Mouse (Mus musculus): ENCODE data around the gene Rnf183. TPM values are rescaled to one million over a fixed set of nuclear protein-coding genes. Genes with fewer than 3 reads are reported as not detected.

Gene Rnf183
- polyA plus RNA-seq, 1 experiment from 2014 or later = not detected

DNA sequence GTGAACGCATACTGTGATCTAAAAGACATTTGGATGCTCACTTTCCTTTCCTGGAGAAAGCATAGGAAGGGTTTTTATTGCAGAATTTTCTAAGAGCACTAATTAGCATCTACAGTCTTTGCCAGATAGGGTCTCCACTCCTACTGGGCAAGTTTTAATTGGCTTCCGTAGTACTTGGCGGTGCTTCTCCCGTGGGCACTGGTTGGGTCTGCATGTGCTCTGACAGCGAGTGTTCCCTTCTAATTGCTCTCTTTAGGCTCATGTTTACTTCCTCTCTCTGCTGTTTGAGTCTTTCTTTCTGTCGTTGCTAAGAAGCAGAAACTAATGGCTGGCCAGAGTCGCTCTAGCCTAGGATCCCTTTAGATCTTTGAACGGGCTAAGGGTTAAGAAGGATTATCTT is 16.6 kb downstream of the Rnf183 start:
- H3K27me3 ChIP-seq (replicated peaks; ENCODE audit: control insufficient read depth, insufficient read depth, low read length) = no peaks in the 10 kb centered on the region
- H3K9ac ChIP-seq (ENCODE audit: low read length) = no peak overlapping the region
- H3K4me1 ChIP-seq (ENCODE audit: control insufficient read depth, insufficient read depth, low read length) = no peaks in the 10 kb centered on the region
- H3K36me3 ChIP-seq (ENCODE audit: control insufficient read depth, insufficient read depth, low read length) = peaks cover 99% of the 10 kb centered on the region
- peak; percentile 65 for DNase-seq (ENCODE audit: low spot score)
- H3K4me2 ChIP-seq (ENCODE audit: low read length) = no peak overlapping the region
- no peak overlapping the region for H3K27ac ChIP-seq (ENCODE audit: low read depth, low read length)
- ATAC-seq = peak; percentile 54; the same call in 1 of the 2 replicates
- 42% methylated on average over 8 of the region's 8 CpGs for WGBS
- no peak overlapping the region for H3K4me3 ChIP-seq (ENCODE audit: low read depth, low read length)
- H3K9me3 ChIP-seq (replicated peaks; ENCODE audit: control insufficient read depth, low read length) = no peaks in the 10 kb centered on the region

- no peak overlapping the region for H3K27ac ChIP-seq (ENCODE audit: low read depth, low read length)
- H3K9me3 ChIP-seq (replicated peaks; ENCODE audit: control insufficient read depth, low read length) = no peaks in the 10 kb centered on the region
- H3K36me3 ChIP-seq (ENCODE audit: control insufficient read depth, insufficient read depth, low read length) = peaks cover 58% of the 10 kb centered on the region
- peaks cover 15% of the 10 kb centered on the region for H3K4me1 ChIP-seq (ENCODE audit: control insufficient read depth, insufficient read depth, low read length)
- no peak overlapping the region for H3K4me3 ChIP-seq (ENCODE audit: low read depth, low read length)
- WGBS = 94% methylated on average over 10 of the region's 10 CpGs
- H3K9ac ChIP-seq (ENCODE audit: low read length) = no peak overlapping the region
- H3K27me3 ChIP-seq (replicated peaks; ENCODE audit: control insufficient read depth, insufficient read depth, low read length) = no peaks in the 10 kb centered on the region
- no peak for DNase-seq (ENCODE audit: low spot score)
- no peak for ATAC-seq
- no peak overlapping the region for H3K4me2 ChIP-seq (ENCODE audit: low read length)
Observed at GRCm38 (mm10) chr4:62411606-62412005, 23.4 kb downstream of the Rnf183 start.

DNA sequence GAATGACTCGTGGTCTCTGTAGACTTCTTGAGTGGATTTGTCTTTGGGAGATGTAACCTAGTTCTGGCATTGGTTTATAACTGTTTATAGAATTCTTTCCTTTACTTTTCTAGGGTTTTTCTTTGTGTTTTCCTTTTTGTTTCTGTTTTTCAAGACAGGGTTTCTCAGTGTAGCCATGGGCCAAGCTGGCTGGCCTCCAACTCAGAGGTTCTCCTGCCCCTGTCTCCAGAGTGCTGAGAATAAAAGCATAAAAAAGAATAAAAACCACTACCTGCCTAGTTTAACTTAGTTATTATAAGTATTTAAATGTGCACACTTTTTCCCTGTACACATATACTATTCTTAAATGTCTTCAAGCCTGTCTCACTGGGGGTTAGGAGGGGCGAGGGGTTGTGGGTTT is 24.7 kb downstream of the Rnf183 start:
- Histone ChIP-seq H3K9me3 (replicated peaks; ENCODE audit: control insufficient read depth, low read length) (no peaks in the 10 kb centered on the region), H3K4me2 (ENCODE audit: low read length) (peak overlapping the region; percentile 74), H3K36me3 (ENCODE audit: control insufficient read depth, insufficient read depth, low read length) (peaks cover 45% of the 10 kb centered on the region), H3K27ac (ENCODE audit: low read depth, low read length) (no peak overlapping the region), H3K9ac (ENCODE audit: low read length) (no peak overlapping the region), H3K27me3 (replicated peaks; ENCODE audit: control insufficient read depth, insufficient read depth, low read length) (no peaks in the 10 kb centered on the region), H3K4me3 (ENCODE audit: low read depth, low read length) (peak overlapping the region; percentile 64; the same call in 1 of the 2 replicates), H3K4me1 (ENCODE audit: control insufficient read depth, insufficient read depth, low read length) (peaks cover 23% of the 10 kb centered on the region)
- 84% methylated on average over 2 of the region's 2 CpGs for whole genome bisulfite sequencing
- no peak for ATAC-seq
- no peak for DNase-seq (ENCODE audit: low spot score)

DNA sequence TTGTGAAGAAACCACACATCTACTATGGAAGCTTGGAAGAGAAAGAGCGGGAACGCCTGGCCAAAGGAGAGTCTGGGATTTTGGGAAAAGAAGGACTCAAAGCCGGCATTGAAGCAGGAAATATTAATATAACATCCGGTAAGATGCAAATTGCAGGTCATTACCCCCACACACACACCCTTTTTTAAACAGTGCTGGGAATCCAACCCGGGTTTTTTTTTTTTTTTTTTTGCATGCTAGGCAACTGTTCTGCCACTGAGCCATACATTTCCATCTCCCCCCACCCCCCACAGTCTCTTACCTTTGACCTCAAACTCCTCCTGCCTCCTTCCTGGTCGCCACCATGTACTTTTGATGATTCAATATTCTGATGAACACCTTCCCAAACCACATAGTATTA is 25.4 kb downstream of the Rnf183 start:
- Histone ChIP-seq H3K9me3 (replicated peaks; ENCODE audit: control insufficient read depth, low read length) (no peaks in the 10 kb centered on the region), H3K36me3 (ENCODE audit: control insufficient read depth, insufficient read depth, low read length) (peaks cover 38% of the 10 kb centered on the region), H3K27ac (ENCODE audit: low read depth, low read length) (no peak overlapping the region), H3K9ac (ENCODE audit: low read length) (peak overlapping the region; percentile 82), H3K4me1 (ENCODE audit: control insufficient read depth, insufficient read depth, low read length) (peaks cover 23% of the 10 kb centered on the region), H3K4me2 (ENCODE audit: low read length) (peak overlapping the region; percentile 74), H3K4me3 (ENCODE audit: low read depth, low read length) (peak overlapping the region; percentile 64), H3K27me3 (replicated peaks; ENCODE audit: control insufficient read depth, insufficient read depth, low read length) (no peaks in the 10 kb centered on the region)
- ATAC-seq (no peak), DNase-seq (ENCODE audit: low spot score) (no peak)
- 34% methylated on average over 6 of the region's 6 CpGs for WGBS

- H3K4me2 ChIP-seq (ENCODE audit: low read length) = peak within 1 kb of the TSS; percentile 74
- ATAC-seq (peak; percentile 100), DNase-seq (ENCODE audit: low spot score) (peak; percentile 100)
- peaks cover 30% of the 10 kb centered on the region for H3K36me3 ChIP-seq (ENCODE audit: control insufficient read depth, insufficient read depth, low read length)
- H3K9ac ChIP-seq (ENCODE audit: low read length) = peak within 1 kb of the TSS; percentile 82
- H3K4me3 ChIP-seq (ENCODE audit: low read depth, low read length) = peak within 1 kb of the TSS; percentile 64
- WGBS = under 1% methylated on average over 39 of the region's 39 CpGs
- H3K9me3 ChIP-seq (replicated peaks; ENCODE audit: control insufficient read depth, low read length) = no peaks in the 10 kb centered on the region
- H3K4me1 ChIP-seq (ENCODE audit: control insufficient read depth, insufficient read depth, low read length) = peaks cover 23% of the 10 kb centered on the region
- H3K27ac ChIP-seq (ENCODE audit: low read depth, low read length) = peak within 1 kb of the TSS; percentile 73
- no peaks in the 10 kb centered on the region for H3K27me3 ChIP-seq (replicated peaks; ENCODE audit: control insufficient read depth, insufficient read depth, low read length)
Observed at GRCm38 (mm10) chr4:62408601-62409282, 26.3 kb downstream of the Rnf183 start, which contains the start of the genes Cdc26 and Prpf4. Gene Cdc26, minus strand, starts transcription at chr4:62408642. Gene Prpf4, plus strand, starts transcription at chr4:62408797.

GRCm38 (mm10) chr4:62407730-62408582 is 27.1 kb downstream of the Rnf183 start:
- Histone ChIP-seq H3K4me1 (ENCODE audit: control insufficient read depth, insufficient read depth, low read length) (peaks cover 23% of the 10 kb centered on the region), H3K27ac (ENCODE audit: low read depth, low read length) (peak overlapping the region; percentile 9; the same call in 1 of the 2 replicates), H3K36me3 (ENCODE audit: control insufficient read depth, insufficient read depth, low read length) (peaks cover 22% of the 10 kb centered on the region), H3K9me3 (replicated peaks; ENCODE audit: control insufficient read depth, low read length) (no peaks in the 10 kb centered on the region), H3K9ac (ENCODE audit: low read length) (peak overlapping the region; percentile 74), H3K4me2 (ENCODE audit: low read length) (peak overlapping the region; percentile 53), H3K4me3 (ENCODE audit: low read depth, low read length) (peak overlapping the region; percentile 64), H3K27me3 (replicated peaks; ENCODE audit: control insufficient read depth, insufficient read depth, low read length) (no peaks in the 10 kb centered on the region)
- WGBS = under 1% methylated on average over 35 of the region's 35 CpGs
- ATAC-seq (peak; percentile 65), DNase-seq (ENCODE audit: low spot score) (peak; percentile 84)

GRCm38 (mm10) chr4:62406133-62406532 is 28.9 kb downstream of the Rnf183 start:
- peaks cover 23% of the 10 kb centered on the region for H3K4me1 ChIP-seq (ENCODE audit: control insufficient read depth, insufficient read depth, low read length)
- H3K9me3 ChIP-seq (replicated peaks; ENCODE audit: control insufficient read depth, low read length) = no peaks in the 10 kb centered on the region
- 82% methylated on average over 4 of the region's 4 CpGs for WGBS
- ATAC-seq = no peak
- H3K36me3 ChIP-seq (ENCODE audit: control insufficient read depth, insufficient read depth, low read length) = peaks cover 23% of the 10 kb centered on the region
- no peak overlapping the region for H3K4me3 ChIP-seq (ENCODE audit: low read depth, low read length)
- no peak overlapping the region for H3K27ac ChIP-seq (ENCODE audit: low read depth, low read length)
- no peak for DNase-seq (ENCODE audit: low spot score)
- H3K27me3 ChIP-seq (replicated peaks; ENCODE audit: control insufficient read depth, insufficient read depth, low read length) = no peaks in the 10 kb centered on the region
- H3K4me2 ChIP-seq (ENCODE audit: low read length) = no peak overlapping the region
- no peak overlapping the region for H3K9ac ChIP-seq (ENCODE audit: low read length)

- H3K27ac ChIP-seq (ENCODE audit: low read depth, low read length) = no peak overlapping the region
- H3K27me3 ChIP-seq (replicated peaks; ENCODE audit: control insufficient read depth, insufficient read depth, low read length) = no peaks in the 10 kb centered on the region
- H3K9ac ChIP-seq (ENCODE audit: low read length) = no peak overlapping the region
- H3K36me3 ChIP-seq (ENCODE audit: control insufficient read depth, insufficient read depth, low read length) = peaks cover 76% of the 10 kb centered on the region
- no peaks in the 10 kb centered on the region for H3K4me1 ChIP-seq (ENCODE audit: control insufficient read depth, insufficient read depth, low read length)
- ATAC-seq (no peak), DNase-seq (ENCODE audit: low spot score) (no peak)
- WGBS = 92% methylated on average over 3 of the region's 3 CpGs
- H3K9me3 ChIP-seq (replicated peaks; ENCODE audit: control insufficient read depth, low read length) = no peaks in the 10 kb centered on the region
- no peak overlapping the region for H3K4me3 ChIP-seq (ENCODE audit: low read depth, low read length)
- no peak overlapping the region for H3K4me2 ChIP-seq (ENCODE audit: low read length)
Observed at GRCm38 (mm10) chr4:62398956-62399355, 36.1 kb downstream of the Rnf183 start.

All from forebrain, embryonic 14.5 days (tissue).